Mouse (Mus musculus) G1E (cell line): Measurements from ENCODE around the gene Nphp4.

ENCODE experiments used
- CTCF ChIP-seq: IDR thresholded peaks from 2 replicates; pipeline ENCODE4 v1.5.1; 2012; ENCODE audit warnings: low read depth, low read length, inconsistent platforms, mixed read lengths
- GATA1 ChIP-seq: IDR thresholded peaks from 2 replicates; pipeline ENCODE4 v1.6.1; 2012; ENCODE audit warnings: borderline replicate concordance, low read length, inconsistent platforms, mixed read lengths
- GATA2 ChIP-seq: IDR thresholded peaks from 2 replicates; pipeline ENCODE4 v1.6.1; 2012; ENCODE audit warnings: low read depth, low read length, inconsistent platforms, borderline replicate concordance
- POLR2AphosphoS5 ChIP-seq: IDR thresholded peaks from 2 replicates; pipeline ENCODE4 v1.6.1; 2012; ENCODE audit warnings: low read depth, low read length, inconsistent platforms; ENCODE audit not compliant: insufficient replicate concordance
- TAL1 ChIP-seq: conservative IDR thresholded peaks from 2 replicates; pipeline ENCODE4 v1.6.1; 2012; ENCODE audit warnings: low read depth, low read length, inconsistent platforms, mixed read lengths

- TF ChIP-seq CTCF: no peak
- no peak for TF ChIP-seq POLR2AphosphoS5
- no peak for TF ChIP-seq GATA2
- TF ChIP-seq TAL1: no peak
- no peak for TF ChIP-seq GATA1
Measured at GRCm38 (mm10) chr4:152432308-152432707, 44.2 kb upstream of the Nphp4 start.
